Mouse (Mus musculus) heart, adult 18-20 months (tissue): Measurements from ENCODE around the gene Gm38392. TPM values are rescaled to one million over a fixed set of nuclear protein-coding genes. Genes with fewer than 3 reads are reported as not detected.

Experiments used
- DNase-seq, 2 experiments: peaks; one replicate each; pipeline ENCODE4 v3.0.0; 2021 to 2022; ENCODE audit warnings: mixed read lengths in 1 of 2
- microRNA-seq, 2 experiments: library from miRNA; unstranded; fragments of <30 nt; microRNA quantifications; one replicate each; pipeline ENCODE4 v1.2.0; 2022
- total RNA-seq, 2 experiments: library from RNA; stranded (reverse); gene quantifications; 2 replicates each; pipeline ENCODE4 v1.2.3; 2021

The Gm38392 gene
- total RNA-seq, 2 experiments from 2014 or later: 0.30 to 0.33 TPM

GRCm38 (mm10) chr3:88199541-88200110 is 87.4 kb downstream of the Gm38392 start:
- no peak for DNase-seq

DNA sequence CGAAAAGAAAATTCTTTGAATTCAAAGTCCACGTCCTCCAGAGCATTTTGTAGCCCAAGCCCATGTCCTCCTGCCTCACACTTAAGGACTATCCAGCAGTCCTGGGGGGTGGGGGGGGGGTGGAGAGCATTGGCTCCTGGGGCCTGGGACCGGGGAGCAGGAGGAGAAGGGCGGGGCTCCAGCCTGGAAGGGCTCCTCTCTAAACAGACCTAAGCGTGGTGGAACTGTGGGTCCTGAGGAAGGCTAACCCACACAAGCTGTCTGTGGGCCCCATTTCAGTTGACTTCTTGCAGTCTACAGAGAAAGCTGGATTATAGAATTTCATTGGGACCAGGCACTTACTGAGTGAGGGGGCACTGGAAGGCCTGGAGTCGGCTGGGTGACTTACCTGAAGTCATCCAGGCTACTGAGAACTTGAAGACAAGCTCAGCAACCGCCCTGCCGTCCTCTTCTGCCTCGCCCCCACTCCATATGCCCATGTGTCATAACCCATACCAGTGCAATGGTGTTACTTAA is 88.4 kb downstream of the Gm38392 start:
- DNase-seq: no peak

DNA sequence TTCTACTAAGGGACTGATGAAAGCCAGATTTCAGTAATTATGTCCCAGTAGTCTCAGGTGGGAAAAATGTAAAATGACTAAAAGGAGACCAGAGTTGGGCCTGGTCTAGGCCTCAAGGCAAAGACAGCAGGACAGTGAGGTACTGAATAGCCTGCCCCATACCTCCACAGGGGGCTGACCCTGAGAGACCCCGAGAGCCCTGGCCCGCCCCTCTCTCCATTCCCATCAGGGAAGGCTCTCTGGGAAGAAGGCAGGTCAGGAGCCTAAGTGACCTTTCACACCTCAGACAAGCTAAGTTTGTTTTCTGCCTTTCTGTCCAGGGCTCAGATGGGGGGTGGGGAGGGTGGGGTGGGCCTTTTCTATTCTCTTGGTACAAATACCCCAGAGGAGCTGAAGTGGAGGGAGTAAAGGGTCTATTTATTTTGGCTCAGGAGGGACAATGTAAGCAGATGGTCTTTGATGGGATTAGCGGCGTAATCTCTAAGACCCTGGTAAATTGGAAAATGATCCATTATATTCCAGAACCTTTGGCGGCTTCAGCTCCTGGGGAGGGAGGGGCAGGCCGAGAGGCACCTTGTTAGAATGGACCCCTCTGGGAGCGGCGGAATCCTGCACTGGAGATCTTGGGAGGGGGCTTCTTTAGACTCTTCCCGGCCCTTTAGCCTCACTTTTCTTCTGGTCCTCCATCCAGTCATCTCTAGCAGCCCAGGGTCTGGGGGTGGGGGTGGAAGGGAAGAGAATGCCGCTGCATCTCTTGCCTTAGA is 89.1 kb downstream of the Gm38392 start:
- DNase-seq: no peak

Small RNA genes within 50 kb of the gene (microRNA-seq; reads per million reads assigned to microRNA genes)
- gene Gm25641 (0 reads per million in 2 experiments), gene Mir3093 (0 reads per million in 2 experiments), gene Mir9-1 (0 reads per million in 2 experiments)

Other genes starting within 250 kb of the Gm38392 start
- gene Gpatch4, start 244.1 kb downstream of the Gm38392 start, total RNA-seq: 10 to 100 TPM; 10.9 to 12.3 TPM
- 10 to 100 TPM; 90.7 to 95.9 TPM for gene Naxe, start 228.7 kb downstream of the Gm38392 start, total RNA-seq
- gene Ttc24, start 208.9 kb downstream of the Gm38392 start, total RNA-seq: not detected
- under 1 TPM; 0.39 to 0.69 TPM for gene Iqgap3, start 205.2 kb downstream of the Gm38392 start, total RNA-seq
- 100 to 1,000 TPM; 120 TPM for gene Mef2d, start 144.8 kb downstream of the Gm38392 start, total RNA-seq
- under 1 TPM in 1 of 2 experiments, not detected in 1; 0.64 TPM for gene Rhbg, start 32.5 kb downstream of the Gm38392 start, total RNA-seq
- 1 to 10 TPM; 6.7 to 7.3 TPM for gene Tsacc, start 9.8 kb upstream of the Gm38392 start, total RNA-seq
- 100 to 1,000 TPM; 184 to 197 TPM for gene Cct3, start 9.9 kb upstream of the Gm38392 start, total RNA-seq
- 10 to 100 TPM; 67.8 to 84.2 TPM for gene Glmp, start 37.8 kb upstream of the Gm38392 start, total RNA-seq
- 1 to 10 TPM; 1.4 to 4.3 TPM for gene Tmem79, start 48.9 kb upstream of the Gm38392 start, total RNA-seq
- gene Smg5, start 49.0 kb upstream of the Gm38392 start, total RNA-seq: 10 to 100 TPM; 48.3 to 55.9 TPM
- under 1 TPM; 0.60 to 0.67 TPM for gene Paqr6, start 77.4 kb upstream of the Gm38392 start, total RNA-seq
- gene Bglap3, start 85.5 kb upstream of the Gm38392 start, total RNA-seq: not detected
- gene Bglap2, start 91.5 kb upstream of the Gm38392 start, total RNA-seq: not detected
- not detected for gene Bglap, start 97.3 kb upstream of the Gm38392 start, total RNA-seq
- 10 to 100 TPM; 16.8 to 18.3 TPM for gene Pmf1, start 123.1 kb upstream of the Gm38392 start, total RNA-seq
- 10 to 100 TPM; 12.3 to 14.2 TPM for gene Slc25a44, start 137.9 kb upstream of the Gm38392 start, total RNA-seq
- 1 to 10 TPM; 4.4 to 5.9 TPM for gene Sema4a, start 174.0 kb upstream of the Gm38392 start, total RNA-seq
- gene Lmna, start 222.7 kb upstream of the Gm38392 start, total RNA-seq: 100 to 1,000 TPM; 113 to 129 TPM
- gene Mex3a, start 245.2 kb upstream of the Gm38392 start, total RNA-seq: under 1 TPM; 0.26 to 0.35 TPM